Mouse (Mus musculus) liver, adult 2 months (tissue): ENCODE results near the gene Lin54.

Source experiments
- CTCF ChIP-seq: fragments of 200-500 bp; IDR thresholded peaks from 2 replicates; pipeline ENCODE4 v1.5.1; 2011; ENCODE audit warnings: low read depth, low read length, control low read depth
- POLR2A ChIP-seq: fragments of 200-500 bp; IDR thresholded peaks from 2 replicates; pipeline ENCODE4 v1.6.1; 2011; ENCODE audit warnings: low read length, control low read depth; ENCODE audit not compliant: insufficient read depth; ENCODE audit errors: extremely low read depth

- TF ChIP-seq POLR2A: no peak
- no peak for TF ChIP-seq CTCF
Observed at GRCm38 (mm10) chr5:100414474-100415196, 85.8 kb downstream of the Lin54 start.
